Mouse (Mus musculus): Measurements from ENCODE around the gene Dram1. TPM values are rescaled to one million over a fixed set of nuclear protein-coding genes. Genes with fewer than 3 reads are reported as not detected.

The Dram1 gene
- total and polyA plus RNA-seq, 3 experiments = 0.04 TPM; not detected in 2

DNA sequence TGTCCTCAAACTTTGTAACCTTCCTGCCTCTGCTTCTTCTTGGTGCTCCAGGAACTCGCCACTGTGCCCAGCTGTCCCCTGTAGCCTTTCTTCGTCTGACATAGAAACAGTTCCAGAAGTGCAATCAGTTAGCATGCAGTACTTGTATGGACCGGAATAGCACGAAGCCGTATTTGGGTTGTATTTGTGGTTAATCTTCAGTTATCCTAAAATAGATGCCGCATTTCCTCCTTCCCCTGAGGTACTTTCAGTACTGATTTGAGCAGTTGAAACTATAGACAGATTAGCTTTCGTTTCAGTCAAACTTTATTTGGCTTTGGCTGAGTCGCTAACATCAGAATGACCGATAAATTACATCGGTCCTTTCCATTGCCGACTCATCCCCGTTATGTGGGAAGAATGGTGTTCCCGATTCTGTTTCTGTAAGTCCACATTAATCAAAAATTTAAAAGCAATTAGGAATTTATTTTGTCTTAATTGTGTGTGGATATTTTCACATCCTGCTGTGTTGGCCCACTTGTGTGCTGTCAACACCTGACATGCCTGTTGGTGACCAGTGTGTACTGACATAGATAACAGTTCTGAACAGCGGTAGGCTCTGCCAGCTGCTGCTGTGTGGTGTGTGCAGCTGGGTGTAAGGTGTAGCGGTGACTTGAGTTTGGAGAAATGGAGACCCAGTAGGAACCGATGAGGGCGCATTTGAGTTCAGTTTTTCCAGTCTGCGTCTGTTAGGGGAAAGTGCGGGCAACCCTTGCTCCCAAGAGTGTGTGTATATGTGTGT lies 42.0 kb upstream of the Dram1 start:
- Histone ChIP-seq H3K9me3 (replicated peaks; ENCODE audit: low read length) (no peaks in the 10 kb centered on the region), H3K4me2 (ENCODE audit: insufficient read depth, low read depth, poor library complexity, severe bottlenecking) (peak overlapping the region; percentile 88), H3K79me2 (replicated peaks; ENCODE audit: control insufficient read depth, extremely low read depth, insufficient read depth, poor library complexity, severe bottlenecking) (no peaks in the 10 kb centered on the region), H3K36me3 (replicated peaks in 1 of 2; ENCODE audit: control insufficient read depth in 1 of 2, insufficient read depth in 1 of 2, low read length in 1 of 2) (peaks cover 17 to 51% of the 10 kb centered on the region in 2 experiments), H3K9ac (ENCODE audit: insufficient read depth, low read depth) (peak overlapping the region; percentile 70), H3K27ac (ENCODE audit: insufficient read depth, low read depth) (peak overlapping the region; percentile 96), H3K4me1 (ENCODE audit: control insufficient read depth in 1 of 2, insufficient read depth in 2 of 2) (peaks cover 24 to 54% of the 10 kb centered on the region in 2 experiments; a peak in 3 of 4 replicates), H3K27me3 (replicated peaks) (no peaks in the 10 kb centered on the region), H3K4me3 (replicated peaks in 1 of 3; ENCODE audit: low read depth in 2 of 3, low read length in 2 of 3, poor library complexity in 1 of 3) (peak overlapping the region; percentile 22 to 49 (median 34))
- in situ Hi-C loops (cut with MboI; ENCODE audit: low pct_ligation_motif_present, low pct_unique_long_range_greater_than_20kb, low sequenced_read_pairs) (loop anchor here (10.0 kb wide), 1 partner anchor 164 kb away; no protein-coding TSS in a partner anchor), dilution Hi-C loops (cut with MboI; ENCODE audit: extremely low pct_ligation_motif_present, extremely low pct_unique_long_range_greater_than_20kb, low sequenced_read_pairs) (no loop called here)
- TF ChIP-seq ZKSCAN1 (IDR thresholded peaks at IDR 0.05; ENCODE audit: borderline replicate concordance, low read depth, low read length) = no peak
- no peak for TF ChIP-seq HCFC1 (IDR thresholded peaks at IDR 0.05; ENCODE audit: low read depth, low read length)
- TF ChIP-seq CTCF (conservative IDR thresholded peaks at IDR 0.05 in 1 of 2, IDR thresholded peaks at IDR 0.05 in 1 of 2; ENCODE audit: low read depth in 2 of 2, low read length in 2 of 2) = peak in 1 of 2 experiments; percentile 34; a peak in 2 of 4 replicates
- TF ChIP-seq UBTF (IDR thresholded peaks at IDR 0.05; ENCODE audit: low read depth, low read length) = no peak
- no peak for TF ChIP-seq NELFE (IDR thresholded peaks at IDR 0.05; ENCODE audit: low read depth, low read length)
- TF ChIP-seq ZMIZ1 (IDR thresholded peaks at IDR 0.05; ENCODE audit: low read depth, low read length) = no peak
- no peak for TF ChIP-seq CHD1 (IDR thresholded peaks at IDR 0.05; ENCODE audit: low read depth, low read length)
- no peak for TF ChIP-seq E2F4 (IDR thresholded peaks at IDR 0.05; ENCODE audit: insufficient replicate concordance, low read depth, low read length)
- peak; percentile 33 for TF ChIP-seq SMC3 (IDR thresholded peaks at IDR 0.05; ENCODE audit: low read depth, low read length)
- TF ChIP-seq USF2 (conservative IDR thresholded peaks at IDR 0.05; ENCODE audit: low read depth, low read length) = no peak
- 0 out of 2 replicates have a peak, but pooled peaks have one; percentile 34 for TF ChIP-seq MAZ (IDR thresholded peaks at IDR 0.05; ENCODE audit: low read depth, low read length)
- no peak for TF ChIP-seq ELF1 (IDR thresholded peaks at IDR 0.05; ENCODE audit: low read depth, low read length)
- TF ChIP-seq POLR2A (IDR thresholded peaks at IDR 0.05; ENCODE audit: low read depth, low read length) = 0 out of 2 replicates have a peak, but pooled peaks have one; percentile 23
- TF ChIP-seq KAT2A (IDR thresholded peaks at IDR 0.05; ENCODE audit: insufficient replicate concordance, low read length) = no peak
- no peak for TF ChIP-seq PAX5 (IDR thresholded peaks at IDR 0.05; ENCODE audit: low read length)
- TF ChIP-seq EP300 (IDR thresholded peaks at IDR 0.05; ENCODE audit: low read length) = peak; percentile 94
- no peak for TF ChIP-seq ZNF384 (IDR thresholded peaks at IDR 0.05; ENCODE audit: low read depth, low read length)
- peak; percentile 95 for TF ChIP-seq TCF12 (IDR thresholded peaks at IDR 0.05; ENCODE audit: low read depth, low read length)
- peak; percentile 89 for TF ChIP-seq JUN (IDR thresholded peaks at IDR 0.05; ENCODE audit: insufficient read depth, low read depth, low read length)
- TF ChIP-seq MYC (IDR thresholded peaks at IDR 0.05; ENCODE audit: low read depth, low read length) = no peak
- peak; percentile 91 for TF ChIP-seq BHLHE40 (IDR thresholded peaks at IDR 0.05; ENCODE audit: low read depth, low read length)
- no peak for TF ChIP-seq GABPA (IDR thresholded peaks at IDR 0.05; ENCODE audit: insufficient replicate concordance, low read depth, low read length)
- TF ChIP-seq IRF4 (IDR thresholded peaks at IDR 0.05; ENCODE audit: low read depth, low read length) = peak; percentile 99
- TF ChIP-seq POLR2AphosphoS2 (IDR thresholded peaks at IDR 0.05; ENCODE audit: low read depth, low read length) = no peak
- TF ChIP-seq SIN3A (IDR thresholded peaks at IDR 0.05; ENCODE audit: low read length) = peak; percentile 91
- TF ChIP-seq RAD21 (IDR thresholded peaks at IDR 0.05; ENCODE audit: low read depth, low read length) = no peak; the same call in 1 of the 2 replicates
- TF ChIP-seq ZC3H11A (IDR thresholded peaks at IDR 0.05; ENCODE audit: low read depth, low read length) = no peak
- peak; percentile 79 for TF ChIP-seq MAFK (IDR thresholded peaks at IDR 0.05; ENCODE audit: insufficient replicate concordance, low read length)
- TF ChIP-seq NRF1 (IDR thresholded peaks at IDR 0.05; ENCODE audit: low read depth, low read length) = no peak
- no peak for TF ChIP-seq MAX (IDR thresholded peaks at IDR 0.05; ENCODE audit: low read length)
- TF ChIP-seq CHD2 (IDR thresholded peaks at IDR 0.05; ENCODE audit: low read length) = peak; percentile 66
- TF ChIP-seq TBP (conservative IDR thresholded peaks at IDR 0.05; ENCODE audit: low read depth, low read length) = peak; percentile 69
- peak; percentile 96 for TF ChIP-seq ETS1 (conservative IDR thresholded peaks at IDR 0.05; ENCODE audit: low read depth, low read length)
- TF ChIP-seq RCOR1 (conservative IDR thresholded peaks at IDR 0.05; ENCODE audit: low read depth, low read length) = no peak; the same call in 1 of the 2 replicates
- TF ChIP-seq MXI1 (IDR thresholded peaks at IDR 0.05; ENCODE audit: low read depth, low read length) = peak; percentile 47
- TF ChIP-seq USF1 (IDR thresholded peaks at IDR 0.05; ENCODE audit: low read depth, low read length) = no peak
- TF ChIP-seq MEF2A (IDR thresholded peaks at IDR 0.05; ENCODE audit: borderline replicate concordance, low read depth, low read length) = peak; percentile 100
- TF ChIP-seq JUND (conservative IDR thresholded peaks at IDR 0.05; ENCODE audit: low read depth, low read length) = peak; percentile 92
- peak; percentile 90 for DNase-seq (ENCODE audit: extremely low read depth)

All from CH12.LX (cell line).